Mouse (Mus musculus) liver, adult (tissue): ENCODE data around the gene Ankrd6.

Experiments
- GATA4 ChIP-seq: IDR thresholded peaks from 2 replicates; pipeline ENCODE4 v1.6.1; 2014; ENCODE audit warnings: mild to moderate bottlenecking, low read length; ENCODE audit not compliant: insufficient replicate concordance

The Ankrd6 gene

DNA sequence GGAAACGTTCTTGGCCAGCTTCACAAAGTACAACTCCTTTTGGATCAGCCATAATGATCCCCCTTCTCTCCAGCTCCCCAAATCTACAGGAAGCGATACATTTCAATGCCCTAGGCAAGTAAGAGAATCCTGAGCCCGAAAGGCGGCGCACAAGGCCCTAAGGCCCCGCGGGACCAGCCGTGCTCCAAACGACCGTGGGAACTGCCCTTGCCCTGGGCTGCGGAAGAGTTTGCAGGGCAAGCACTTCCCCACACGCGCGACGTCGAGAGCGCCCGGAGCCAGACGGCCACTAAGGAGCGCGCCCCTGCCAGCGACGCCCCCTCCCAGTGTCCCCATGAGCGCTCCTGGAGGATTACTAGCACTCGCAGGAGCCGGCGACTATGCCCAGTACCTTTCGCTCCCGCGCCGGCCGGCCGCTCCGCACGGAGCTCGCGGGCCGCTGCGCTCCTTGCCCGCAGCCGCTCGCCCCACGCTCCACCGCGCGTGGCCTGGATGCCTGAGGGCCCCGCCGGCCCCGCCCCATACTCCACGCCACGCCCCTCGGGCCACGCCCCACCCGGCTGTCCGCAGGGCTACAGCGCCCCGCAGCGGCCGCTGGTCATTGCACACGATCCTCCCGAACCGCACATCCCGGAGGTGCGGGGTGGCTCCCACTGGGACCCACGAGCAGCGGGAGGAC lies at the start of gene Ankrd6:
Gene Ankrd6 (minus strand): TSS at position 486 of the 679 bp plus-strand sequence.
- no peak for TF ChIP-seq GATA4

DNA sequence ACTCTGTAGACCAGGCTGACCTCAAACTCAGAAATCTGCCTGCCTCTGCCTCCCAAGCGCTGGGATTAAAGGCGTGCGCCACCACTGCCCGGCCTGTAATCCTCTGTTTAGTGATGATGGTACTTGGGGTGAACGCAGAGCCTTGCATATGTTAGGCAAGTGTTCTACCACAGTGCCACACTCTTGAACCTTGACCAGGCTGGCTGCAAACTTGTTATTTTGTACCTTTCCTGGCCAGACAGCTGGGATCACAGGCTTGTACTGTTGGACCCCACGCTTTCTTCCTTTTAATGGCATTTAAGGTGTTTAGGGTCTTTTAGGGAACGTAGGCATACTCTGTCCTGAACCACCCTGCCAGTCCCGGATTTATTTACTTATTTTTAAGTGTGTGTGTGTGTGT lies 48.4 kb upstream of the Ankrd6 start:
- no peak for TF ChIP-seq GATA4

DNA sequence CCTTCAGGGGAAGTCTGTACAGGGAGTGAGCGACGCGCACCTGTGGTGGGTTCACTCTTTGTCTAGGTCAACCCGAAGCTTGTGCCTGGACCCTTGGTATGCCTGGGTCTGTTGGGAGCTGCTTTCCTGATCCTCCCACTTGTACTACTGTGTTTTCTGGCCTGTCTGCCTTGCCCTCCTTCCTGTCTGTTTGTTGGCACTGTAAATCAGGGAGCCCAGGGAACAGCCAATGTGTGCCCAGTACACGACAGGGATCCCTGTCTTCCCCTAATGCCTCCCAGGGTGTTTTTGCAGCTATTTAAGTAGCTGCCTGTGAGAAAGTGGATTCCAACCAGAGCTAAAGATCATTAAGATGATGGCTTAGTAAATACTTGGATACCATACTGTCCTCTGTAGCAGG lies 46.9 kb upstream of the Ankrd6 start:
- no peak for TF ChIP-seq GATA4

GRCm38 (mm10) chr4:32996083-32996482 lies 45.4 kb upstream of the Ankrd6 start:
- no peak for TF ChIP-seq GATA4

DNA sequence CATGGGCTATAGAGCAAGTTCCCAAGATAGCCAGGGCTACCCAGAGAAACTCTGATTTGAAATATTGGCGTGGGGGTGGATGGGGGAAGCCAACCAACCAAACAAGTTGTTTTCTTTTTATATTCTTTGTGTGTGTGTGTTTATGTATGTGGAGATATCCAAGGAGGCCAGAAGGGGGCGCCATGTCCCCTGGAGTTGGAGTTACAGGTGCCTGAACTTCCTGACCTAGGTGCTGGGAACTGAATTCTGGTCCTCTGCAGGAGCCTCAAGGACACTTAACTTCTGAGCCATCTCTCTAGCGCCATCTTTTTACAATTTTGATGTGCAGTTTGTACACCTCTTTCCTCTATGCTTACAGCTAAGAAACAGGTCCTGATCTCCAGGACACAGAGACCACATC lies 43.5 kb upstream of the Ankrd6 start:
- no peak for TF ChIP-seq GATA4

DNA sequence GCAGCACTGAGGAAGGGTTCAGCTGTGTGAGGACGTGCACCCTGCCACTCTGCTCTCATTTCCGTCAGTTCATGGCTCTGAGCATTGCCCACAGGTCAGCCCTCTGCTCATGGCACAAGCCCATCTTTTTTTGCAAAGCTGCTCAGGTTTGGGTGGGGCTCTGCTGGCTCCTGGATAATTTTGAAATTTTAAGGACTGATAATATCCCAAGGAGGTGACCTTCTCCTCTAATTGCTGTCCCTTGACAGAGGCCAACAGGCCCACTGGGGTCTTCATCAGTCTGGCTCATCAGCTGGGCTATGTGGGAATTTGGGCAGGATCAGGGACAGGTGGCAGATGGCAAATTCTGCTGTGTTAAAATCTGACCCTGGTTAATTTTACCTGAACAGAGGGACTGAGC lies 38.7 kb upstream of the Ankrd6 start:
- TF ChIP-seq GATA4: no peak

- no peak for TF ChIP-seq GATA4
Observed at GRCm38 (mm10) chr4:32987006-32987405, 36.4 kb upstream of the Ankrd6 start.

- TF ChIP-seq GATA4: peak; percentile 47; the same call in 1 of the 2 replicates
Observed at GRCm38 (mm10) chr4:32985684-32986083, 35.0 kb upstream of the Ankrd6 start.

GRCm38 (mm10) chr4:32984801-32985675 lies 34.4 kb upstream of the Ankrd6 start:
- no peak for TF ChIP-seq GATA4

- no peak for TF ChIP-seq GATA4
Observed at GRCm38 (mm10) chr4:32984242-32984641, 33.6 kb upstream of the Ankrd6 start.

- TF ChIP-seq GATA4: no peak
Observed at GRCm38 (mm10) chr4:32983176-32984155, 32.8 kb upstream of the Ankrd6 start.

GRCm38 (mm10) chr4:32982716-32983175 lies 32.1 kb upstream of the Ankrd6 start, which contains the start of gene Rragd:
Gene Rragd, plus strand, starts transcription at chr4:32983037.
- no peak for TF ChIP-seq GATA4

GRCm38 (mm10) chr4:32982041-32982715 lies 31.5 kb upstream of the Ankrd6 start:
- no peak for TF ChIP-seq GATA4

DNA sequence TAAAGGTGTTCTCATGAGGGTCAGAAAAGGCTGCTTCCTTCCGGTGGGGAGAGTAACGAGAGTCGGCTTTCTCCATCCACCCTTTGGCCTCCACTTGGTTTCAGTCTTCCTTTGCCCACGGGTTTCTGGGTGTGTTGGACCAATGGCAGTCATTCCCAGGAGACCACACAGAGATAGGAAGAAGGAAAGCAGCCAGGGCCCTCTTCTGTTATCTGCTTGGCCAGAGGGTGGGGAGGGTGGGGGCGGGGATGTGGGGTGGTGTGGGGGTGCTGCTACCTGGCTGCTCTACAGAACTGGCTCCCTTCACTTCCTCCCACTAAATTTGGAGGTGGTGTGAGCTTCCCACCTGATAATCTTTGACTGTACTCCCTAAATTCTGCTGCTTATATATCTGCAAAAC lies 31.0 kb upstream of the Ankrd6 start:
- no peak for TF ChIP-seq GATA4
